Mouse (Mus musculus) spleen, postnatal 14 days (tissue): Measurements from ENCODE around the gene Kmt2d.
"Not testable (repeated sequence)": the region's sequence is repeated elsewhere in the genome, so short reads cannot be mapped to it uniquely, and the experiment has no call there.

ENCODE experiments used
- DNase-seq, 2 experiments: peaks; one replicate each; pipeline ENCODE4 v3.0.0; 2021 to 2022; ENCODE audit warnings: low spot score in 2 of 2

The Kmt2d gene

GRCm38 (mm10) chr15:98832161-98833058 lies 38.6 kb downstream of the Kmt2d start:
- peak in 1 of 2 experiments; percentile 50 for DNase-seq

GRCm38 (mm10) chr15:98831684-98832035 lies 39.3 kb downstream of the Kmt2d start:
- no peak for DNase-seq

GRCm38 (mm10) chr15:98830736-98831683 lies 40.0 kb downstream of the Kmt2d start, which contains the start of gene Prkag1:
TSS of gene Prkag1 (minus strand) at chr15:98831521.
- peak; percentile 93 to 95 for DNase-seq

- DNase-seq = no peak
Observed at GRCm38 (mm10) chr15:98827611-98828011, 43.4 kb downstream of the Kmt2d start.

- DNase-seq = no peak
Observed at GRCm38 (mm10) chr15:98823434-98823833, 47.6 kb downstream of the Kmt2d start.

- DNase-seq = no peak
Observed at GRCm38 (mm10) chr15:98822147-98822546, 48.9 kb downstream of the Kmt2d start.

- peak; percentile 19 to 37 for DNase-seq
Observed at GRCm38 (mm10) chr15:98821403-98821802, 49.6 kb downstream of the Kmt2d start.

GRCm38 (mm10) chr15:98820937-98821336 lies 50.1 kb downstream of the Kmt2d start:
- DNase-seq = no peak

- DNase-seq = no peak
Observed at GRCm38 (mm10) chr15:98818171-98818570, 52.8 kb downstream of the Kmt2d start.

GRCm38 (mm10) chr15:98812741-98813424 lies 58.1 kb downstream of the Kmt2d start:
- DNase-seq = no peak

- not testable (repeated sequence) for DNase-seq
Observed at GRCm38 (mm10) chr15:98810212-98810611, 60.8 kb downstream of the Kmt2d start.

- no peak for DNase-seq
Observed at GRCm38 (mm10) chr15:98809390-98809789, 61.6 kb downstream of the Kmt2d start, which contains the start of gene Ddn. TSS of gene Ddn (minus strand) at chr15:98809490.

- no peak for DNase-seq
Observed at GRCm38 (mm10) chr15:98808651-98809134, 62.3 kb downstream of the Kmt2d start.

GRCm38 (mm10) chr15:98807895-98808650 lies 62.9 kb downstream of the Kmt2d start:
- no peak for DNase-seq

- DNase-seq = no peak
Observed at GRCm38 (mm10) chr15:98806809-98807770, 63.9 kb downstream of the Kmt2d start.

- DNase-seq = no peak
Observed at GRCm38 (mm10) chr15:98806071-98806808, 64.8 kb downstream of the Kmt2d start.

- DNase-seq = peak in 1 of 2 experiments; percentile 32
Observed at GRCm38 (mm10) chr15:98805324-98806040, 65.5 kb downstream of the Kmt2d start.

GRCm38 (mm10) chr15:98804054-98804453 lies 67.0 kb downstream of the Kmt2d start:
- peak; percentile 51 to 71 for DNase-seq
